Mouse (Mus musculus): ENCODE data around the gene Ap5b1. TPM values are rescaled to one million over a fixed set of nuclear protein-coding genes. Genes with fewer than 3 reads are reported as not detected.

Gene Ap5b1
- polyA plus RNA-seq, 1 experiment from 2014 or later, result 1.6 TPM

Other genes starting within 250 kb of the Ap5b1 start
- gene Catsper1, start 232.3 kb upstream of the Ap5b1 start, polyA plus RNA-seq (2016; fragmentation: Nextera tagmentation; extraction: Ambion mirVana), result not detected in 2 replicates
- gene Cst6, start 218.5 kb upstream of the Ap5b1 start, polyA plus RNA-seq (2016; fragmentation: Nextera tagmentation; extraction: Ambion mirVana), result 0.66 and 0.67 TPM in 2 replicates
- gene Eif1ad, start 201.3 kb upstream of the Ap5b1 start, polyA plus RNA-seq (2016; fragmentation: Nextera tagmentation; extraction: Ambion mirVana), result 75.7 and 78.3 TPM in 2 replicates
- 416 and 423 TPM in 2 replicates for gene Banf1, start 200.9 kb upstream of the Ap5b1 start, polyA plus RNA-seq (2016; fragmentation: Nextera tagmentation; extraction: Ambion mirVana)
- 113 and 125 TPM in 2 replicates for gene Sart1, start 179.3 kb upstream of the Ap5b1 start, polyA plus RNA-seq (2016; fragmentation: Nextera tagmentation; extraction: Ambion mirVana)
- not detected in 2 replicates for gene Tsga10ip, start 165.5 kb upstream of the Ap5b1 start, polyA plus RNA-seq (2016; fragmentation: Nextera tagmentation; extraction: Ambion mirVana)
- 257 and 260 TPM in 2 replicates for gene Drap1, start 143.0 kb upstream of the Ap5b1 start, polyA plus RNA-seq (2016; fragmentation: Nextera tagmentation; extraction: Ambion mirVana)
- gene AI837181, start 142.9 kb upstream of the Ap5b1 start, polyA plus RNA-seq (2016; fragmentation: Nextera tagmentation; extraction: Ambion mirVana), result 48.3 and 50.8 TPM in 2 replicates
- not detected in 2 replicates for gene Fosl1, start 120.5 kb upstream of the Ap5b1 start, polyA plus RNA-seq (2016; fragmentation: Nextera tagmentation; extraction: Ambion mirVana)
- gene Ccdc85b, start 110.1 kb upstream of the Ap5b1 start, polyA plus RNA-seq (2016; fragmentation: Nextera tagmentation; extraction: Ambion mirVana), result 8.0 and 9.0 TPM in 2 replicates
- gene Fibp, start 107.4 kb upstream of the Ap5b1 start, polyA plus RNA-seq (2016; fragmentation: Nextera tagmentation; extraction: Ambion mirVana), result 122 and 128 TPM in 2 replicates
- gene Ctsw, start 99.5 kb upstream of the Ap5b1 start, polyA plus RNA-seq (2016; fragmentation: Nextera tagmentation; extraction: Ambion mirVana), result 3.1 and 3.7 TPM in 2 replicates
- gene Efemp2, start 94.1 kb upstream of the Ap5b1 start, polyA plus RNA-seq (2016; fragmentation: Nextera tagmentation; extraction: Ambion mirVana), result 40.2 and 41.9 TPM in 2 replicates
- 40.6 and 42.7 TPM in 2 replicates for gene Mus81, start 79.6 kb upstream of the Ap5b1 start, polyA plus RNA-seq (2016; fragmentation: Nextera tagmentation; extraction: Ambion mirVana)
- 3,168 and 3,195 TPM in 2 replicates for gene Cfl1, start 77.6 kb upstream of the Ap5b1 start, polyA plus RNA-seq (2016; fragmentation: Nextera tagmentation; extraction: Ambion mirVana)
- 0.26 TPM in 1 of 2 replicates, not detected in the other for gene 1700020D05Rik, start 64.2 kb upstream of the Ap5b1 start, polyA plus RNA-seq (2016; fragmentation: Nextera tagmentation; extraction: Ambion mirVana)
- gene Snx32, start 57.5 kb upstream of the Ap5b1 start, polyA plus RNA-seq (2016; fragmentation: Nextera tagmentation; extraction: Ambion mirVana), result 29.3 and 29.5 TPM in 2 replicates
- gene Ovol1, start 7.4 kb upstream of the Ap5b1 start, polyA plus RNA-seq (2016; fragmentation: Nextera tagmentation; extraction: Ambion mirVana), result 0.22 and 0.27 TPM in 2 replicates
- gene Rnaseh2c, start 33.8 kb downstream of the Ap5b1 start, polyA plus RNA-seq (2016; fragmentation: Nextera tagmentation; extraction: Ambion mirVana), result 162 and 191 TPM in 2 replicates
- 65.7 and 77.2 TPM in 2 replicates for gene Kat5, start 42.2 kb downstream of the Ap5b1 start, polyA plus RNA-seq (2016; fragmentation: Nextera tagmentation; extraction: Ambion mirVana)
- 34.1 and 36.9 TPM in 2 replicates for gene Rela, start 69.5 kb downstream of the Ap5b1 start, polyA plus RNA-seq (2016; fragmentation: Nextera tagmentation; extraction: Ambion mirVana)
- gene Sipa1, start 95.7 kb downstream of the Ap5b1 start, polyA plus RNA-seq (2016; fragmentation: Nextera tagmentation; extraction: Ambion mirVana), result 16.3 and 16.8 TPM in 2 replicates
- 19.2 and 22.2 TPM in 2 replicates for gene Map3k11, start 120.7 kb downstream of the Ap5b1 start, polyA plus RNA-seq (2016; fragmentation: Nextera tagmentation; extraction: Ambion mirVana)
- gene Pcnx3, start 120.9 kb downstream of the Ap5b1 start, polyA plus RNA-seq (2016; fragmentation: Nextera tagmentation; extraction: Ambion mirVana), result 32.4 and 35.1 TPM in 2 replicates
- 0.29 TPM in 1 of 2 replicates, not detected in the other for gene Kcnk7, start 136.3 kb downstream of the Ap5b1 start, polyA plus RNA-seq (2016; fragmentation: Nextera tagmentation; extraction: Ambion mirVana)
- 6.1 and 6.7 TPM in 2 replicates for gene Ehbp1l1, start 158.3 kb downstream of the Ap5b1 start, polyA plus RNA-seq (2016; fragmentation: Nextera tagmentation; extraction: Ambion mirVana)
- 170 and 172 TPM in 2 replicates for gene Fam89b, start 161.6 kb downstream of the Ap5b1 start, polyA plus RNA-seq (2016; fragmentation: Nextera tagmentation; extraction: Ambion mirVana)
- 10.0 and 12.0 TPM in 2 replicates for gene Ltbp3, start 172.9 kb downstream of the Ap5b1 start, polyA plus RNA-seq (2016; fragmentation: Nextera tagmentation; extraction: Ambion mirVana)
- 63.4 and 65.3 TPM in 2 replicates for gene Scyl1, start 203.4 kb downstream of the Ap5b1 start, polyA plus RNA-seq (2016; fragmentation: Nextera tagmentation; extraction: Ambion mirVana)

Measured in forebrain, embryonic 12.5 days (tissue).